Mouse (Mus musculus): ENCODE results near the gene Nudt9.

The Nudt9 gene

GRCm38 (mm10) chr5:104046256-104047199 is at the start of gene Nudt9:
Gene Nudt9, plus strand, starts transcription at chr5:104046306.
- peaks cover 15% of the 10 kb centered on the region for H3K36me3 ChIP-seq (ENCODE audit: insufficient read depth, low read length)
- no peaks in the 10 kb centered on the region for H3K9me3 ChIP-seq (ENCODE audit: low read length)
- 0 out of 2 replicates have a peak, but pooled peaks cover 2% of the 10 kb centered on the region for H3K27me3 ChIP-seq (ENCODE audit: insufficient read depth, low read length)
- H3K4me1 ChIP-seq (replicated peaks; ENCODE audit: low read depth, low read length): peaks cover 31% of the 10 kb centered on the region
- H3K4me3 ChIP-seq (replicated peaks; ENCODE audit: low read length): peak within 1 kb of the TSS; percentile 92
- TF ChIP-seq POU5F1 (IDR thresholded peaks at IDR 0.05; ENCODE audit: borderline replicate concordance, low read length): no peak

GRCm38 (mm10) chr5:103998739-103999138 is 47.4 kb upstream of the Nudt9 start:
- no peaks in the 10 kb centered on the region for H3K9me3 ChIP-seq (ENCODE audit: low read length)
- H3K36me3 ChIP-seq (ENCODE audit: insufficient read depth, low read length): peaks cover 73% of the 10 kb centered on the region
- H3K27me3 ChIP-seq (ENCODE audit: insufficient read depth, low read length): no peaks in the 10 kb centered on the region
- H3K4me3 ChIP-seq (replicated peaks; ENCODE audit: low read length): no peak overlapping the region
- TF ChIP-seq CTCF (conservative IDR thresholded peaks at IDR 0.05; ENCODE audit: low read length) (no peak), NANOG (IDR thresholded peaks at IDR 0.05; ENCODE audit: borderline replicate concordance, low read length) (no peak), POU5F1 (IDR thresholded peaks at IDR 0.05; ENCODE audit: borderline replicate concordance, low read length) (no peak)
- peaks cover 28% of the 10 kb centered on the region for H3K4me1 ChIP-seq (replicated peaks; ENCODE audit: low read depth, low read length)

DNA sequence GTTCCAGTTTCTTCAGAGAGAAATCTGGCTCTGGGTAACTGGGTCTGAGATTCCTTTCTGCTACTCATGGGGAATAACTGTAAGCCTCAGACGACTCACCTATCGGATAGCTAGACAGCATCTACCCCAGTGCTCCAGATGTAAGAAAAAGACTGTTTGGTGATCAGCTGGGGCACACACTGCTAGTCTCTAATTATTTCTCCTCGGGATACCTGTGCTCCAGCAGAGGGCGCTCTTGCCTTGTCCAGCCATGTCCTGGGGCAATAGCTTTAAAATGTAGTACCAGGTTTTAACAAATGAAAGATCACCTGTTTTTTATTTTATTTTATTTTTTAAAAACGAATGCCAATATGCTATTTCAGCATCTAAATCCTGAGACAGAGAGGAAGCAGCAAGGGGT is 46.4 kb upstream of the Nudt9 start:
- H3K4me3 ChIP-seq (replicated peaks; ENCODE audit: low read length): no peak overlapping the region
- peaks cover 31% of the 10 kb centered on the region for H3K4me1 ChIP-seq (replicated peaks; ENCODE audit: low read depth, low read length)
- H3K36me3 ChIP-seq (ENCODE audit: insufficient read depth, low read length): peaks cover 72% of the 10 kb centered on the region
- no peaks in the 10 kb centered on the region for H3K27me3 ChIP-seq (ENCODE audit: insufficient read depth, low read length)
- TF ChIP-seq CTCF (conservative IDR thresholded peaks at IDR 0.05; ENCODE audit: low read length) (peak; percentile 86), POU5F1 (IDR thresholded peaks at IDR 0.05; ENCODE audit: borderline replicate concordance, low read length) (no peak), NANOG (IDR thresholded peaks at IDR 0.05; ENCODE audit: borderline replicate concordance, low read length) (no peak)
- no peaks in the 10 kb centered on the region for H3K9me3 ChIP-seq (ENCODE audit: low read length)

DNA sequence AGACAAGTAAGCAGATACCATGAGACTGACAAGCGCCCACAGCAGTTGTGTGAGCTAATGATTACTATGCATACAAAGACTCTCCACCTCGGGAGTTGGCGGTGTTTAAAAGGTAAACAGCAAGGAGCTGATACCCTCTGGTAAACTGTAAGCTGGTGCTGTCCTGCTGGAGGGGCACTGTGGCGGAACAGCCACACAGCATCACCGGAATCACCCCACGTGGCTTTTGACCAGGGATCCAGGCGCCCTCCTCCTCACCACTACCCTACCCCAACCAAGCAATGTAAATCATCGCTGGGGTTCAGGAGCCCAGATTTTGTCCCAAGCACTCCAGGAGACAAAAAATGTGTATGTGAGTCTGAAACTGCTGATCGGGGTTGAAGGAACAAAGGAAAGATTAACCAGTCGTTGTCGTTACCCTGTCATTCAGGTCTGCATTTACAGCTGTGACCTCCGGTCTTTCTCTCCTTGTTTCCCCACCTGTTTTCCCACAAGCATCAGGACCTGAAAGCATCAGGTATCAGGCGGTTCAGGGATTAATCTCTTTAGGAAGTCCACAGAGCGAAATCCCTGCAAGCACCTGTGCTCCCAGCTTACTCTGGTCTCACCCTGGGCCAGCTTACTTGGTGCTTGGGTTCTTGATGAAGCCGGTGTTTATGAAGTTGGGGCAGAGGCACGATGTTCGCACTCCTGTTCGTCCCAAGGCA is 43.4 kb upstream of the Nudt9 start:
- TF ChIP-seq CTCF (conservative IDR thresholded peaks at IDR 0.05; ENCODE audit: low read length) (no peak), POU5F1 (IDR thresholded peaks at IDR 0.05; ENCODE audit: borderline replicate concordance, low read length) (no peak), NANOG (IDR thresholded peaks at IDR 0.05; ENCODE audit: borderline replicate concordance, low read length) (peak; percentile 60; the same call in 1 of the 2 replicates)
- Histone ChIP-seq H3K4me3 (replicated peaks; ENCODE audit: low read length) (peak overlapping the region; percentile 64), H3K27me3 (ENCODE audit: insufficient read depth, low read length) (no peaks in the 10 kb centered on the region), H3K36me3 (ENCODE audit: insufficient read depth, low read length) (peaks cover 79% of the 10 kb centered on the region), H3K4me1 (replicated peaks; ENCODE audit: low read depth, low read length) (peaks cover 44% of the 10 kb centered on the region), H3K9me3 (ENCODE audit: low read length) (no peaks in the 10 kb centered on the region)

DNA sequence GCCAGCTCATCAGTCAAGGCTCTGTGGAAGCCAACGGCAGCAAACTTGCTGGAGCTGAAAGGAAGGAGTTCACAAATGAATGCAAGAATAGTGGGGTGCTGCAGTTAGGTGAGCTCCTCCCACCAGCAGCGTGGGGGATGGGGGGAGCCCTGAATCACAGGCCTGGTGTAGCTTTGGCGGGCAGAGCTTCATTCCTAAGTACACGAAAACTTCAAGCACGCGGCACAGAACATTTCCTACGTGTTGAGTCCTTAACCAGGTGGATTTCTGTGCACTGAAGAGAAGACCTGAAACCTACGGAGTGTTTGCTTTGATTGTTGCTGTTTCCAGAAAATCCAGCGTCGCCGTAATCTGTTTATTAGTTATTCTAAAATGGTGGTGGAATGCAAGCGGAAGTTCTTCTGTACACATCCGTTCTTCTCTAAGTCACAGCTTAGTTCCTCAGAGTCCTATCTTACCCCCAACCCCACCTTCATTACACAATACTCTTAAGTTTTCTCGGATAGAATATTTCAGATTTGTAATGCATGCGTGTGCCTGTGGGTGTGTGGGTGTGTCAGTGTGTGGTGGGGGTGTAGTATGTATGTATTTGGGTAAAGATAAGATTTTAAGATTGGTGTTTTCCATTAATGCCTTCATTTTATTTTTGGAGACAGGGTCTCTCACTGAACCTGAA is 42.7 kb upstream of the Nudt9 start:
- no peaks in the 10 kb centered on the region for H3K27me3 ChIP-seq (ENCODE audit: insufficient read depth, low read length)
- no peaks in the 10 kb centered on the region for H3K9me3 ChIP-seq (ENCODE audit: low read length)
- peaks cover 50% of the 10 kb centered on the region for H3K4me1 ChIP-seq (replicated peaks; ENCODE audit: low read depth, low read length)
- H3K4me3 ChIP-seq (replicated peaks; ENCODE audit: low read length): peak overlapping the region; percentile 64
- peaks cover 81% of the 10 kb centered on the region for H3K36me3 ChIP-seq (ENCODE audit: insufficient read depth, low read length)
- TF ChIP-seq CTCF (conservative IDR thresholded peaks at IDR 0.05; ENCODE audit: low read length): no peak
- no peak for TF ChIP-seq POU5F1 (IDR thresholded peaks at IDR 0.05; ENCODE audit: borderline replicate concordance, low read length)
- TF ChIP-seq NANOG (IDR thresholded peaks at IDR 0.05; ENCODE audit: borderline replicate concordance, low read length): no peak

DNA sequence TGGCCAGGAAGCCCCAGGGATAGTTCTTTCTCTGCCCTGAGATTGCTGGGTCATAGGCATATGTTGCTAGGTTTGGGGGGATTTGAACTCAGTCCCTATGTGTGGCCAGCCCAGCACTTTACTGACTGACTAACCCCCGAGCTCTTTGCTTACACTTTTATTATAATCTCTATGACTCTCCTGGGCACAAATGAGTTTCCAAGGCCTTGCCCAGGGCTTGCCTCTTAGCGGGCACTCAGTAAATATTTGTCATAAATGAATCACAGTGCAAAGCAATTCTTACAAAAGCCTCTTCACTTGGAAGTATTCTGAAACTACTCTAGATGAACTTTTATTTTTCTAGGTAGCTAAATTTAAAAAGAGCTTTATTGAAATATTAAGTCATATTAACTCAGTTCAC is 42.2 kb upstream of the Nudt9 start:
- H3K36me3 ChIP-seq (ENCODE audit: insufficient read depth, low read length): peaks cover 83% of the 10 kb centered on the region
- TF ChIP-seq POU5F1 (IDR thresholded peaks at IDR 0.05; ENCODE audit: borderline replicate concordance, low read length) (no peak), NANOG (IDR thresholded peaks at IDR 0.05; ENCODE audit: borderline replicate concordance, low read length) (no peak), CTCF (conservative IDR thresholded peaks at IDR 0.05; ENCODE audit: low read length) (no peak)
- no peaks in the 10 kb centered on the region for H3K9me3 ChIP-seq (ENCODE audit: low read length)
- no peak overlapping the region; the same call in 1 of the 2 replicates for H3K4me3 ChIP-seq (replicated peaks; ENCODE audit: low read length)
- no peaks in the 10 kb centered on the region for H3K27me3 ChIP-seq (ENCODE audit: insufficient read depth, low read length)
- H3K4me1 ChIP-seq (replicated peaks; ENCODE audit: low read depth, low read length): peaks cover 50% of the 10 kb centered on the region

- H3K4me1 ChIP-seq (replicated peaks; ENCODE audit: low read depth, low read length): peaks cover 42% of the 10 kb centered on the region
- no peak overlapping the region for H3K4me3 ChIP-seq (replicated peaks; ENCODE audit: low read length)
- no peaks in the 10 kb centered on the region for H3K27me3 ChIP-seq (ENCODE audit: insufficient read depth, low read length)
- peaks cover 75% of the 10 kb centered on the region for H3K36me3 ChIP-seq (ENCODE audit: insufficient read depth, low read length)
- H3K9me3 ChIP-seq (ENCODE audit: low read length): no peaks in the 10 kb centered on the region
- no peak for TF ChIP-seq CTCF (conservative IDR thresholded peaks at IDR 0.05; ENCODE audit: low read length)
- TF ChIP-seq POU5F1 (IDR thresholded peaks at IDR 0.05; ENCODE audit: borderline replicate concordance, low read length): no peak
- no peak for TF ChIP-seq NANOG (IDR thresholded peaks at IDR 0.05; ENCODE audit: borderline replicate concordance, low read length)
These were observed 39.3 kb upstream of the Nudt9 start for GRCm38 (mm10) chr5:104006811-104007210.

- TF ChIP-seq POU5F1 (IDR thresholded peaks at IDR 0.05; ENCODE audit: borderline replicate concordance, low read length): no peak
- TF ChIP-seq CTCF (conservative IDR thresholded peaks at IDR 0.05; ENCODE audit: low read length): no peak
- no peak for TF ChIP-seq NANOG (IDR thresholded peaks at IDR 0.05; ENCODE audit: borderline replicate concordance, low read length)
- Histone ChIP-seq H3K4me3 (replicated peaks; ENCODE audit: low read length) (no peak overlapping the region), H3K9me3 (ENCODE audit: low read length) (no peaks in the 10 kb centered on the region), H3K36me3 (ENCODE audit: insufficient read depth, low read length) (peaks cover 70% of the 10 kb centered on the region), H3K27me3 (ENCODE audit: insufficient read depth, low read length) (no peaks in the 10 kb centered on the region), H3K4me1 (replicated peaks; ENCODE audit: low read depth, low read length) (peaks cover 35% of the 10 kb centered on the region)
These were observed 38.3 kb upstream of the Nudt9 start for GRCm38 (mm10) chr5:104007801-104008200.
